Mouse (Mus musculus): Measurements from ENCODE around the gene Ddx23.

Gene Ddx23

DNA sequence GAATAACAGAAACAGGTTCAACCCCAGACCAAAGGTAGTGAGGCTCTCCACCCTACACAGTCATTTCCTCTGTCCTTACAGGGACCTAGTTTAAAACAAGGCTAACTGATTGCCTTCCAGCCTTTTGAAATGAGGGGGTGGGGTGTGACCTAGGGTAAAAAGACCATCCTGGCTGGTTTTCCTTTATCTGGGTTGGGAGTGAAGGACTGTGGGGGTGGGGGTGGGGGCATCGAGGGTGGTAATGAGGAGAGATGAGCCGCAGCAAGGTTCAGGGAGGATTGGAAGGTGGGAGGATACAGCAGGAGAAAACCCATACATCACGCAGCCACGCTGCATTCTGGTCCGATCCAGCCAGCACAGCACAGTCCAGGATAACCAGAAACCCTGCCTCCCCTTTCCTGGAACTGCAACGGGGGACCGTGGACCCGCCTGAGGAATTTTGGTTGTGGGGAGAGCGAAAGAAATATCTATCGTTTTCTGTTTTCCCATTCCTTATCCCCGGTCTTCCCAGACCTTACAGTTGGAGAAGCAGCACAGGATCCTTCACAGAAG, 12.4 kb upstream of the Ddx23 start:
- DNase-seq (ENCODE audit: low spot score in 2 of 2), result no peak

DNA sequence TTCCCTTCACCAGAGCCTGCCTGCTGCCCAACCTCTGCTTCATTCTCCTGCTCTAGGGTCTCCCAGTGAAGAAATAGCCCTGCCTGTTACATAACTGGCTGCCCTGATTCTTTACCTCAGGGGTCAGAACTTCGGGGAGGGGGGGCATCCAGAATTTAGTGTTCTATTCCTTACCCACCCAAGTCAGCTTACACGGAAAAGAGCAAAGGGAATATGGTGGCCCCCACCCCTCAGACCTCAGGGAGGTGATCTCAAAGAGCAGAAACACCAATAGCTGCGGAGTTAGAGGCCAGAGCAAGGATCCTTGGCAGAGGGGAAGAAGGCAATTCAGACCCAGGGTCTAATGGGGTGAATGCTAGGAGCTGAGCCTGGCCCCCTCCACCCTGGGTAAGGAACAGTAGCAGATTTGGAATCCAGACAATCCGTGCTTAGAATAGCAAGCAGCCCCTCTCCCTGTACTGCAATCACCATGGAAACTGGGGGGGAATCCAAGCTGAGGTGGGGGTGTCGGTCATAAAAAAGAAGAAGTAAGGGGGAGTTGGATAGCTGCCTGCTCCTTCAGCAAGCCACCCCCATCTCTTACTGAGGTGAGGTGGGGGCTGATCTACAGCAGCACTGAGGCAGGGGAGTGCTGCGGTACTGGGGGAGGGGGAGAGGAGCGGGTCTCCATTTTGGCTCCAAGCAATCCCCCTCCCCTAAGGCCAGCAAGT, 11.7 kb upstream of the Ddx23 start:
- no peak for DNase-seq (ENCODE audit: low spot score in 2 of 2)

DNA sequence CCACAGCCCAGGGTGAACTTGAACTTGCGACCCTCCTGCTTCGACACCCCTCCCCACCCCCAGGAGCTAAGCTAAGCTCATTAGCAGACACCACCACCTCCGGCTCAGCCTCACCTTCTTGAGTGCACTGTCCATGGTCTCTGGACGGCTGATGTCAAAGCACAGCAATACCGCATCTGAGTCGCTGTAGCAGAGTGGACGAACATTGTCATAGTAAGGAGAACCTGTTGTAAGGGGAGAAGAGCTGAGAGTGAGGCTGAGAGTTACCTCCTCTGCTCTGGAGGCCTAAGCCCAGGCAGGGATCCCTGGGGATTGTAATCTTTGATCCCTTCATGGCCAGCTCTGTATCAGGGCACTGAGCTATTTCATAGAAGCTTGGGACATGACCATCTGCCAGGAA, 11.0 kb upstream of the Ddx23 start:
- DNase-seq (ENCODE audit: low spot score in 2 of 2), result no peak

DNA sequence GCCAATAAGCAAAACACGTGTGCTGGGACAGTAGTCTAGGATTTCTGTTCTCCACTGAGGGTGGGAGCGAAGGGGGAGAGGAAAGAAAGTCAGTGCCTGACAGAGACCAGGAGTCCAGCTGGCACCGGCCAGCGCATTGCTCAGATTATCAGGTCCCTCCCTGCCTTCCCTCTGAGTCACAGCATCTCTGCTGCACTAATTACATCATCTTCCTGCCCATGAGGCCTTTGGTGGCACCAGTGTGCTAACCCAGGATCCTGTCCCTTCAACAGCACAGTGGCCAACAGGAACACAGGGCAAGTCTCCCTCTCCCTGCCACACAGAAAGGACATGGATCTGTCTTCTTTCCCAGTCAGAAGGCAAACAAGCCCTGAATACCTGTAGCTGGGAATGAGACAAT, 9.9 kb upstream of the Ddx23 start:
- no peak for DNase-seq (ENCODE audit: low spot score in 2 of 2)

DNA sequence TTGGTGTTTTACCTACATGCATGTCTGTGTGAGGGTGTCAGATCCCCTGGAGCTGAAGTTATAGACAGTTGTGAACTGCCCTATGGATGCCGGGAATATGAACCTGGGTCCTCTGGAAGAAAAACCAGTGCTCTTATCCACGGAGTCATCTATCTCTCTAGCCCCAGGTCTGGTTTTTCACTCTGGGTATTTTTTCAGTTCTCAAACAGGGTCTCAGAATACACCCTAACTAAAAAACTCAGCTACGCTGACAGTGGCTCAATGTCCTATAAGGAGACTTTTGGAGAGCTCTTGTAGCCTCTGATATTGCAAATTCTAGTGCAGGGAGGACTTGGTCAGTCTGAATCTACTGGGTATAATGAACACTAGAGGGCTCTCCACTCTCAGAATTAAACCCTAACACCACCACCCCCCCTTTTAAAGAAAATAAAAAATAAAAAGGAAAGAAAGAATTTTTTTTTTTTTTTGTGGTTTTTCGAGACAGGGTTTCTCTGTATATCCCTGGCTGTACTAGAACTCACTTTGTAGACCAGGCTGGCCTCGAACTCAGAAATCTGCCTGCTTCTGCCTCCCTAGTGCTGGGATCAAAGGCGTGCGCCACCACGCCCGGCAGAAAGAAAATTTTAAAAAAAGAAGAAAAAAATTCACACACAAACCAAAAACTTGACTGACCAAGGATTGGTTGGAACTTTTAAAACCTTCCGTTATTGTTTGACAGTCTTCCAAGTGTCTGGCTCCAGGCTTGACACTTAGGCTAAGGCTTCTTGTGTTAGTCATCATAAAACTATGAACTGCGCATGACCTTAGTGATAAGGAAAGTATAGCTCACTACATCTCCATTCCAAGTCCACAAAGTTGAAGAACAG, 1.6 kb upstream of the Ddx23 start:
- no peak for DNase-seq (ENCODE audit: low spot score in 2 of 2)

DNA sequence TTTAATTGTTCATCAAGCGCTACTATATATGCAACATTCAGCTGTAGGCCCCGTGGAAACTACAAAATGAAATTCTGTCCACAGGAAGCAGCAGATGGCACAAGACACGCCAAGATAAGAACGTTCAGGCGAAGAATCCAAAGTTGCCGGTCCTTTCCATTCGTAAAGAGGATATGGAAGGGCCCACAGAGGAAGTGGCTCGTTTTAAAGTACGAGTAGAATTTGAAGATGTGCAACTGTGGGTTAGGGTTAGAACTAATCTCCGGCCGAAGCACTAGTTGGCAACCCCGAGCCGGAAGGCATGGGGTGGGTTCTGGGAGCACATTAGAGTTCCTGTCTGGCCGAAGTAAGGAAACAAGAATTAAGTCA, 512 bp downstream of the Ddx23 start:
- DNase-seq (ENCODE audit: low spot score in 2 of 2), result no peak

DNA sequence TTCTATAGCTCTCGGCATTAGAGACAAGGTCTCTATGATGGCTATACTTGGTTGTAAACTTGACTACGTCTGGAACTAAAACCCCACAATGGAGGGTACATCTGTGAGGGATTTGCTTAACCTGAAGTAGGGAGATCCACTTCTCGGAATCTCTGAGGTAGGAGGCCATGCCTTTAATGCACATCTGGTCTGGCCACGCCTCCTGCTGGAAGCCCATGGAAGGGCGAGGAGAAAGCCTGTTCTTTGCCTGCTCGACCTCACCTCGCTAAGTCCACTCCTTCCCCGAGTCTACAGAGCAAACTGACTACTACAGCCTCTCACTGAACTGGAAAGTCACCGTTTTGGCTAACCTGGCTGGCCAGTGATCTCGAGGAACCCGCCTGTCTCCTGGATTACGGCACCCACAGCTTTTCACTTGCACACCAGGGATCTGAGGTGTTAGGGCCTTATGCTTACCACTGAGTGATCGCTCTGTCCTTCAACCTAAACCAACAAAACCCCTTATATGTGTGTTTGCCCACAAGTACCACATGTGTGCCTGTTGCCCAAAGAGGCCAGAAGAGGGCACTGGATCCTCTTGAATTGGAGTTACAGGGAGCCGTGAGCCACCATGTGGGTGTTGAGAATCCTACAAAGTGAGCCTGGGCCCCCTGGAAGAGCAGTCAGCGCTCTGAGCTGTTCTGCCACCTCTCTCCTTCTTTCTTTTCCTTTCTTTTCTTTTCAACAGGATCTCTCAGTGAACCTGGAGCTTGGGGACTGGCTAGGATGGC, 5.5 kb downstream of the Ddx23 start:
- no peak for DNase-seq (ENCODE audit: low spot score in 2 of 2)

DNA sequence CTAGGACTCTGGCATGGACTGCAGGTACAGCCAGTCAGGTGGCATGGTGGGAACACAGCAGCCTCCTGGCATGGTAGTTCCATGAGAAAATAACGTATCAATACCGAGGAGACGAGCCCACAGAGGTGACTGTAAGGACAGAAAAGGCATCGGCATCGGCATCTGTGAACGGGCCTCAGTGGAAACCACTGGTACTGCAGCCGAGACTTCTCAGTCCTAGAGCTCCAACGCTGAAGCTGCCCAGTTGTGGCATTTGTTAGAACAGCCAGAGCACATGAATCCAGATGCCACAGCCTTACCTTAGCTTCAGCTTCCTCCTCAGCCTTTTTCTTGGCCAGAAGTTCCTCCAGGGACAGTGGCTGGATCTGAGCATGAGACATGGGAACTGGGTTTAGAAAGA, 10.5 kb downstream of the Ddx23 start:
- no peak for DNase-seq (ENCODE audit: low spot score in 2 of 2)

DNA sequence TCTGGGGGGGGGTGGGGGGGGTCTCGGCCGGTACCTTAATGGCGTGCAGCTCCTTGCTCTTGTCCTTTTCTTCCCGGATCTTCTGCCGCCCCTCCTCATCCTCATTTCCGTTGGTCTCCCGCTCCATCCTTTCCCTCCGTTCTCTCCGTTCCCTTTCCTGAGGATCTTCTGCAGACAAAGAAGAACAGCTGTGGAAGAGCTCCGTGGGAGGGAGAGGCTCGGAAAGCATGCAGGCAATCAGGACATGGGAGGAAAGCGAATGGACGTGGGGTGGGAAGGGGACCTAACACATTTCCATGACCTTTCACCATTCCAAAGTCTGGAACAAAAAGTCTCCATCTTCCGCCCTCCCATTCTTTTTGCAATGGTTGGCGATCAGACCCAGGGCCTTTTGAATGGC, 11.3 kb downstream of the Ddx23 start:
- no peak for DNase-seq (ENCODE audit: low spot score in 2 of 2)

DNA sequence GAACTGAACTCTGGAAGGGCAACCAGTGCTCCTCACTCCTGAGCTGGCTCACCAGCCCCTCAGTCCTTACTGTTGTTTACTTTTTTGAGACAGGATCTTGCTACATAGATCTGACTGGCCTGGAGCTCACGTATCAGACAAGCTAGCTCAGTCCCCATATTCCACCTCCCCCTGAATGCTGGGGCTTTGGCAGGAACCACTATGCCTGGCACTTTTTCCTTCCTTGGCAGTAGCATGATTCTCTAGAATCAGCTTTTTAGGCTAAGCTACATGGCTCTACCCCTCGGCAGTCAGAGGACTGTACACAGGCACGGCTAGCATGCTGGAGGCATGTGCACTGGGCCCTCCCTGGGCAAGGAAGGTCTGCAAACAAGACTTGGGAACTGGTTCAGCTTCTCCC, 14.6 kb downstream of the Ddx23 start:
- DNase-seq (ENCODE audit: low spot score in 2 of 2), result no peak

DNA sequence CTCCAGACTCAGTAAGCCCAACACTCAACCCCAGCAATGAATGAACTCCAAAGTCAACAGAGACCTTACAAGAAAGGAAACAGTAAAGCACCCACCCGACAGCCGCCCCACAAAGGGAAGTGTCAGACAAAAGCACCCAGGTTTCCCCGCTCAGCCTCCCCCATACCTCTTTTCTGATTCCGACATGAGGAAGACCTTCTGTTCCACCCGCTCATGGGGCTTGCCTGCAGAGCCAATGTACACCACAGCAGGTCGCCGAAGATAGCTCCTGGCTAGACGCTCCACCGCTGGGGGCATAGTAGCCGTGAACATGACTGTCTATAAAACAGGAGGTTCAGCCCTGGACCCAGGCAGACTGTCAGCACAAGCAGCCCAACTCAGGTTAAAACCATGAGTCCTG, 15.4 kb downstream of the Ddx23 start:
- no peak for DNase-seq (ENCODE audit: low spot score in 2 of 2)

DNA sequence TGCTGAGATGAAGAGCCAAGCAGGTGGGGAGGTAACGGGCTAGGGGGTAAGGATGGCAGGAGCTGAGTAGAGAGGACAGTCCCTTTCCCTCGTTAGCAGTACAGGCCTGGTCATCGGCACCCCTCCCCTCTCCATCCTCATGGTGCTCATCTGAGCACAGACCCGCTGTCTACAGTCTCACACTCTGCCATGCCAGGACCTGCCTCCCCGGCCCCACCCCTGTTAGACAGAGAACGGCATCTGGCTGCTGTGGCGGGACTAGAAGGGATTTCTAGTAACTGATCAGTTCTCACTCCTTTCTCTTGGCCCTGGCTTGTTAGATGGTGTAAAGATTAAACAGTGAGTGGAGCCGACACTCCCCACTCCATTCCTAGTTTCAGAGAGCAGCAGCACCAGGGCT, 16.0 kb downstream of the Ddx23 start:
- DNase-seq (ENCODE audit: low spot score in 2 of 2), result no peak

DNA sequence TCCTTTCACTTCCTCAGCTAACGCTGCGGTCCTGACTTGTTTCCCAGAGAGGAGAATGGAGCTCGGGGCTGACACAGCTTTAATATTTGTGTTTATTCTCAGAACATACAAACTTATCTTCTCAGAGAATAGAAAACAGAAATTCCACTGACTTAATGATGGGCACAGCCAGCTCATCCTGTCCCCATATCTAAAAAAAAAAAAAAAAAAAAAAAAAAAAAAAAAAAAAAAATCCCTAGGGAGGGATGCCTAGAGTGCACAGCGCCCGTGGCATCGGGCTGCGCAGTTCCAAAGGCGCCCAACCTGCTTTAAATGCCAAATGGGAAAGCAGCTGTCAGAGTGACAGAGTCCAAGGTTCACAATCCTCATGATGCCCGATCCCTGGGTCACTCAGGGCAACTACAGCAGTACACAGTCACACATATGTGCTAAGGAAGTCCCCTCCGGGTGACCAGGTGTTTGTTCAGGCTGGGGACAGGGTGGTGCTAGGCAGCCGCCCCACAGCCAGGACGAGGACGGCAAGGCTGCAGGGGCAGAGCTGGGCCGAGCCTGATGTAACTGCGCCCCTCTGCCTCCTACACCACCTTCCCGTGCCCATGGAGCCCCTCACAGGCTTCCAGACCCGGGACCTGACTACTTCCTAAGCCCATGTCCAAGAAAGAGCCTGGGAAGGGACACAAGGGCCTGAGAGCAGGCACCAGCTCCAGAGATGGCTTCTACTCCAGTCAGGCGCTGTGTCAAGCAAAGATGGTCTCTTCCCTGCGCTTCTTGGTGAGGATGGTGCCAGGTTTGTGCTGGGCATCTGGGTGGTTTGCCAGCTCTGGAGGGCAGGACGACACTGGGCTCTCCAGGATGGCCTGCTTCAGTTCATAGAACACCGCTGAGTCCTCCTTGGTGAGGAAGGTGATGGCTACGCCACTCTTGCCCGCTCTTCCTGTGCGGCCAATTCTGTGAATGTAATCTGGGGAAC, 17.4 kb downstream of the Ddx23 start:
- no peak for DNase-seq (ENCODE audit: low spot score in 2 of 2)

DNA sequence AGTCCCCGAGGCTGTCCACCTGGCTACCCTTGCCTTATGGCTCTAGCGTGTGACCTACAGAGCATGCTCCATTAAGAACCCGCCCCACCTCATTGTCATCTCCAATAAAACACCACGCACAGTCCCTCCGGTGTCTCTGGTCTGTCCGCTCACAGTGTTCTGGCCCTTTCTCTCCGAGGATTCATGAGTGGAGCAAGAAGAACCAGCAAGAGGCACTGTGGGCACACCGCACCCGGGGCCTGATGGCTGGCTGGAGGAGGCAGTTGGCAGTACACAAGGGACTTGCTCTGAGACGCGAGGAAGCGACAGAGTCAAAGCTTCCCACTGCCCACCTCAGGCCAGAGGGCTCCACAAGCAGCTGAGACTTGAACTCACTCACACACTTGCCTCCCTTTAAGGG, 18.3 kb downstream of the Ddx23 start:
- no peak for DNase-seq (ENCODE audit: low spot score in 2 of 2)

DNA sequence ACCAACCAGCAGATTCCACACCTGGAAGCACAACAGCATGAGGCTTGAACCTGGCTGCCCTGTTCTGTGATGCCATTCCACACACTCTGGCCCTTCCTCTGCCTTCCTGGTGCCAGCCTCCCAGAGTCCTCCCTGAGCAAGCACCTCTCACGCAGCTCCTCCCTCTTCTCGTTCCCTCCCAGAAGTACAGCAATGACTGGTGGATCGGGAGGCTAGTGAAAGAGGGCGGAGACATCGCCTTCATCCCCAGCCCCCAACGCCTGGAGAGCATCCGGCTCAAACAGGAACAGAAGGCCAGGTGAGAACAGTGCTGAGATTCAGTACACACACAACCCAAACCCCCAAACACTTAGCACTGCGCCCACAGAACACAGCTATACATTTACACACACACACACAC, 22.5 kb downstream of the Ddx23 start:
- no peak for DNase-seq (ENCODE audit: low spot score in 2 of 2)

DNA sequence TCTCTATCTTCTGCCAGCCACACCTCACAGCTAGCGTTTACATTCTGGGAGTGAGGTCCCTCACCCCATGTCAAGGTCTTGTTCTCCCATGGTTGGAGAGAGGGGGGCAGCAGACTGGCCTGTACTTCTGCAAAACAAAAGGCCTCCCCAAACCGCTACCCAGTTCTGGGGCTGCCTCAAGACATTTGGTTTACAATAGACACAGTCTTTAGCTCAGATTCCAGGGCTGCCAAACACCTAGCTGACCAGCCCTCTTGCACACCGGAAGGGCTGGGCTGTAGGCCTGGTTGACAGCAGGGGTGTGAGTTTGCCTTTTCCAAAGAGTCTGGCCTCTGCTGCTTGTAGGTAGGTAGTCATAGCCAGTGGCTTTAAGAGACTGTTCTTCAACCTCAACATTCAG, 25.5 kb downstream of the Ddx23 start:
- no peak for DNase-seq (ENCODE audit: low spot score in 2 of 2)

DNA sequence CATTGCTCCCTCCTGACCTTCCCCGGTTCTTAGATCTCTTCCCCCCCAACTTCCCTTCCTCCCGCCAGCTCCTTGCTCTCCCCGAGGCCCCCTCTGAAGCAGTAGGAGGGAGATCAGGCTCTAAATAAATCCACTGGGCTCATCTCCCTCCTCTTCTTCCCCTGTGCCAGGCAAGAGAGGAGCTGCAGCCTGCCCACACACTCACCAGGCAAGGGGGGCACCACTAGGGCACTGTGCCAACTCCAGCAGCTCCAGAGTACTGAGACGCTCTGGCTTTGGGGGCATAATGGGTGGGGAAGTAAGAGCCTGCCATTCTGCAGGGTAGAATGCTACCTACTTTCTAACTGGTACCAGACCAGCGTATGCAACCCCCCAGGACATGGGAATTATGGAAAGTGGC, 26.2 kb downstream of the Ddx23 start:
- no peak for DNase-seq (ENCODE audit: low spot score in 2 of 2)

DNA sequence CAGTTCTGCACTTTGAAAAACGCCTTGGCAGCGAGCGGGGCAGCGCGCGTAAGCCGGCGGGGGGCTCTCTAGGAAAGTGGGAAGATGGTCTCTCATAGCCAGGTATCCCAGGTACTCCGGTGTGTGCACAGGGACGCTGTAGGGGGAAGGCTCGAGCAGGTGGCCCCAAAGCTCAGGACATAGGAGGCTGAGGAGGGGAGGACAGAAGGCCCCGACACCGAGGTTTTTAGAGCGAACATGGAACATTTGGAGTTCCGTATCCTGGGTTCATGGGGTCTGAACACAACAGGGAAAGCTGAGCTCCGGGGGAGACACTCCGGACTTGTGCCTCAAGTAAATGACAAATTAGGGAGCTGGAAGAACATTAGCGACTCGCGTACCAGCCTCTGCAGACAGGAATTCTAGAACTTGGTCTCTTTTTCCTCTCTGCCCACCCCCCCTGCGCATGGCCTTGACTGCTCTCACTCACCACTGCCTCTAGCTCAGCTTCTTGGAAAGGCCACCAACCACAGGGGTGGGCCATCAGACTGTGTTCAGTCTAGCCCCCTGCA, 27.3 kb downstream of the Ddx23 start:
- DNase-seq (ENCODE audit: low spot score in 2 of 2), result no peak

DNA sequence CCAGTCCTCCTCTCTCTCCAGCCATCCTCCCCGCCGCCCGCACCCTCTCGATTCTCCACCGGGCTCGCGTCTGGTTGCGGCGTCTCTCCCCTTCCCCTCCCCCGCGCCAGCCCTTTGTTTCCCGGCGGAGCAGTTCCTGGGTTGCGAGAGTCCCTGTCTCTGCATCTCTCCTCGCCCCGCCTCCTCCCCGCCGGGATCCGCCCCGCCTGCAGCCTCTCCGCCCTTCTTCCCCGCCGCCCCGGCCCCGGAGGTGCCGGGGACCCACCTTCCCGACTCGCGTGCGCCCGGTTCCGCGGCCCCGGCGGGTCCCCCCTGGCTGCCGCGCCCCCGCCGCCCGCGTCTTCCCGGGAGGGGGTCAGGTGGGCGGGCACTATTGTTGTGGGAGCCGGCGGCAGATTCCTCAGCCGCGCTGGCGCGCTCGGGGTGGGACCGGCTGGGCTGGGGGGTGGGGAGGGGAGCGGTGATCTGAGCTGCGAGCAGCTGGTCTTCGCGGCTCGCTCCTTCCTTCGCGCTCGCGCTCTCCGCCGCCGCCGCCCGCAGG, 28.1 kb downstream of the Ddx23 start:
- peak in 1 of 2 experiments; percentile 24 for DNase-seq (ENCODE audit: low spot score in 2 of 2)

DNA sequence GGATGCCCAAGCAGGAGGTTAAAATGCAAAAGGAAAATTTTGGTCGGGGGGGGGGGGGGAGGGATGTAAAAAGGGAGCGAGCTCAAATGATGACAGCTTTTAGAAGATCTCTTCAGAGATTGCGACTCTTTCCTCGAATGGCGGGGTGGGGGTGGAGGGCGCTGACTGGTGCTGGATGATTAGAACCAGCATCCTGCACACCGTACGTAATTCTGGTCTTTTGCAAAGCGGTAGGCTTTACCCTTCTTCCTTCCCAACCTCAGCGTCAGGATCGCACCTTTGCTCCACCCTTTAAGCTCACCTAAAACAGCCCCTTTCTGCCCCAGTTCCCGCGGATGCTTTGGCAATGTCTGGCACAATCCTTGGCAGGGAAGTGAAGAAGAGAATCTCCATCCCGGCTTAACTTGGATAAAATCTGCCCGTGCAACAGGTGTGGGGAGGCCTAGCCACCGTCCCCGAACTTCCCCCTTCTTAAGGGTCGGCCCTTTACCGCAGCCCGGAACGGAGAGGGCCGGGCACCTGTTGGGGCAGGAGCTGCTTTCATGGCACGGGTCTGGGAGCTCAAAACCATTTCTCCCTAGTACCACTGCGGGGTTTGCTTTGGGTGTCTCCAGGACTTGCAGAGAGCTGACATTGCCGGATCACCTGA, 28.7 kb downstream of the Ddx23 start:
- no peak for DNase-seq (ENCODE audit: low spot score in 2 of 2)

All from spleen, postnatal 14 days (tissue).